Mouse (Mus musculus) olfactory bulb, adult 2 months (tissue): Measurements from ENCODE around the gene Npr3.

Experiments
- CTCF ChIP-seq: fragments of 200-500 bp; IDR thresholded peaks from 2 replicates; pipeline ENCODE4 v1.5.1; 2012; ENCODE audit warnings: low read depth, mild to moderate bottlenecking, low read length, moderate library complexity; ENCODE audit not compliant: insufficient read depth
- POLR2A ChIP-seq: fragments of 200-500 bp; IDR thresholded peaks from 2 replicates; pipeline ENCODE4 v1.6.1; 2012; ENCODE audit warnings: mild to moderate bottlenecking, low read depth, low read length, moderate library complexity; ENCODE audit not compliant: insufficient read depth

DNA sequence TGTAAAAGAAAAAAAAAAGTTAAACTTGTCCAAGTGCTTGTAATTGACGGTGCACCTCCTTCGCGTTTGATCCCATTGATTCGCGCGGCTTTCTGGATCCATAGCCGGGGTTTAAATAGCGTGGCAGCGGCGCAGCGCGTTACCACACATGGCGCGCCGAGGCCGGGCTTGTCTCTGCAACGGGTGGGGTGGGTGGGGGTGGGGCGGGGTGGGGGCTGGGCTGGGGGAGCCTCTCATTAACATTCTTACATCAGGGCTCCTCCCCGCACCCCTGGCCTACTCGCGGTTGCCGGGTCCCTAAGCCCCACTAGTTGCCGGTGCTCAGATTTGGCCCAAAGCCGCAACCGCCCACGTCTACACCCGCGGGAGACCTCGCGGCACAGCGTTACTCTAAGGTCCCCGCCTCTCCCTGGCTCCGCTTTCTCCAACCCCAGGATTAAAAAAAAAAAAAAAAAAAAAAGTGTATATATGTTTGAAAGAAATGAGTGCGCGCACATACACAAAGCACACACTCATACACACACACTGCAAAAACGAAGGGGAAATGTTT, 991 bp downstream of the Npr3 start:
- no peak for TF ChIP-seq POLR2A
- TF ChIP-seq CTCF, result no peak
